Mouse (Mus musculus): ENCODE results near the gene Pacsin1.
"Not testable (repeated sequence)": the region's sequence is repeated elsewhere in the genome, so short reads cannot be mapped to it uniquely, and the experiment has no call there.

Pacsin1 gene

DNA sequence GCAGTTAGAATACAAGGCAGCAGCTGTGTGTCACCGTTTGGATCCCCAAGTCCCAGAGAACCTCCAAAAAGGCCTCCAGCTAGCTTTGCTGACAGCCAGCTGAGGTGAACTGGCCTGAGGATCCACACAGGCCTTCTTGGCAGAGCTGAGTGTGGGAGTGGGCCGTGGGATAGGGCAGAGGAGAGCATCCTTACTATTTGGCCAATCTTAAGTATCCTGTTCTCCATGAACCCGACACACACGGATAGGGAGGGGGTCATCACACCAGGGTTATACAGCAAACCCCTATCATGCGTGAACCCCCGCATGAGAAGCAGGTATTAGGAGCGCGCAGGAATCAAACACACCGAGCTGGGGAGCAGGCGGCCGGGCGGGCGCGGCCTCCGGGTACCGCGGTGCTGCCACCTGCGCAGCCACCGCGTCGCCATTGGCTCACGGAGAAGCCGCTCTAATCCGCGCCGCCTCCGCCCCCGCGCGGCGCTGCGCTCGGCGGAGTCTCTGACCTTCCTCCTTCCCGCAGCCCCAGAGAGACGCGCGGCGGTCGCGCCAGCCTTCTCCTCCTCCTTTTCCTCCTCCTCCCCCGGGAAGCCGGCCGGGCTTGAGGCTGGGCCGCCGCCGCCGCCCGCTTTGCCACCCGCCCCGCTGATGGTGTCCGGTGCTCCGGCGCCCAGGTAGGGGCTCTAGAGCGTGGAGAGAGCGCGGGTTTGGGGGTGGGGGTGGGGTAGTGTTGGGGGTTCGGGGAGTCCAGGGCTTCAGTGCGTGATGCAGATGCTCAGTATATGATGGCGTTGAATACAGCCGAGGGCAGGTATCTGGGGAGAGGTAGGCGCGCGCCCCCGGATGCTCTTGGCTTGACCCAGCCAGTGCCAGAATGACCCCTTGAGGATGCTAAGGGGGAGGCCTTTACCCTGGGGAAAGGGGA, at the start of gene Pacsin1:
TSS of gene Pacsin1 (plus strand) at position 421 of the 922 bp plus-strand sequence.
- peak; percentile 63 for DNase-seq (ENCODE audit: low spot score)

DNA sequence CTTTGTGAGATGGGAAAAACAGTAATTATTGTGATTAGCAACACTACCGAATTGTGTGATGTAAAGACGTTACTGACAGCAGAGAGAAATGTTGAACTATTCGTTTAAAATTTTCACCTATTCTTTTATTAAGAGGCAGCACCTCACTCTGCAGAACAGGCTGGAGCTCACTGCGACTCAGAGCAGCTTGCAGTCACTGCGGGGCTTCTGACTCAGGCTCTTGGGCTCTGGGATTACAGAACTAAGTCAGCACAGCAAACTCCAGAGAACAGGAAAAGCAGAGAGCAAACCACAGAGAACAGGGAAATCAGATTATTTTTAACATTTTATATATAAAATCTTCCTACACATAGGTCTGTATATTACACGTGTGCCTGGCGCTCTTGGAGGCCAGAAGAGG, 45.7 kb upstream of the Pacsin1 start:
- DNase-seq (ENCODE audit: low spot score) = no peak

DNA sequence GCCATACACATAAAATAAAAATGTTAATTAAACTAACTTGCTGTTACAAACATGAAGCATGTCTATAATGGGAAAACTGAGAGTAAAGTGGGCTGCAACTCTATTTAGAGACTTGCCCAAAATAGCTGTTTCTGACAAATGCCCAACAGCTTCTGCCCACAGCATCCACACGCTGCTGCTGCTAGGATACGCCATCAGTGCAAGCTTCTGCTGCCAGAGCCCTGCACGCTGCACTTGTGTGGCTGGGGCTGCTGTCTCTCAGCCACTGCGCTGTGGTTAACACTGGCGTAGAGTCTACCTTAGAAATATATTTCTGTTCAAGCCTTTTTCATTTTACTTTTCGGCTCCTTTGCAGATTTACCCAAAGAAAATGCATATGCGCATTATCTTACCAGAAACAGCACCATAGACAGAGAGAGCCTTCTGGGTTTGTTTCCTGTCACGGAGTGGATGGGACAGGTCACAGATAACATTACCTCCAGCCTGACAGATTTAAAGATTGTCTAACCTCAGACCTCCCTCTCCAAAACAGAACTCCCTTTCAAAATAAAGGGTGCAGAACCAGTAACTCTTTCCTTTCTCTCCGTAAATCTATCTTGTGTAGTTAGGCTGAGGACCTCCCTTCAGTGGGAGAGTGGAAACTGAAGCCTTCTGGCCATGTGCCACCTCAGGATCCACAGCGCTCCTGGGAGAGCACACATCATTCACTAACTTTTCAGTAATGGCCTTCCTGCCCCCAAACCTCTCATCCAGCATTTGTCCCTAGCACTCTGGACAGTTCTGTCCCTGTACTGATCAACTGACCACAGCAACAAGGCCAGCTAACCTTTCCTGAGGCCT, 44.4 kb upstream of the Pacsin1 start:
- DNase-seq (ENCODE audit: low spot score) = no peak

DNA sequence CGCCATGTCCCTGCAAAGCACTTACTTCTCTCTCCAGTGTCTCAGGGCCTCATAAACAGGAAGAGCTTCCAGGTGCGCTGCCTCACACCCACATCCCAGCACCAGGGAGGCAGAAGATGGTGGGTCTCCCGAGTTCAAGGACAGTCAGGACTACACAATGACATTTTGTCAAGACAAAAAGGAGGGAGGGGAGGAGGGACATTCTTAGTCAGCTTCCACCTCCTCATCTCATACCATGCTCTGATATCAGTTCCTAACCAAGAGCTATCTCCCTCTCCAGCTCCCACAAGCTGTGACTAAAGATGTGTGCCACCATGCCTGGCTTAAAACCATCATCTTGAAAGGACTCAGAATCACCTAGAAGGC, 43.8 kb upstream of the Pacsin1 start:
- no peak for DNase-seq (ENCODE audit: low spot score)

DNA sequence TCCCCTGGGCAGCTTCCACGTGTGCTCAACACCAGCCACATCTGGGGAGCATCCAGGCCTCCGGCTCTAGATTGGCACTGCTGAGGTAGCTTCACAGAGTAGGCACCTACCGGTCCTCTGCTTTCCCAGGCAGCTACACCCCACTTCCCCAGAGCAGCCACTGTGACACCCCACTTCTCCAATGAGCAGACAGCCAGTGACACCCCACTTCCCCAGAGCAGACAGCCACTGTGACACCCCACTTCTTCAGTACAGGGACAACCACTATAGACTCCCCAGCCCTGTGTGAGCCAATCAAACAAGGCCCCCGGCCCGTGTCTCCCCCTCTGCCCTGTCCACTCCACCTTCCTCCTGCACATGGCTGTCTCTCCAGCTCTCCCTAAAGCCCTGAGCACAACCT, 43.3 kb upstream of the Pacsin1 start:
- DNase-seq (ENCODE audit: low spot score) = no peak

DNA sequence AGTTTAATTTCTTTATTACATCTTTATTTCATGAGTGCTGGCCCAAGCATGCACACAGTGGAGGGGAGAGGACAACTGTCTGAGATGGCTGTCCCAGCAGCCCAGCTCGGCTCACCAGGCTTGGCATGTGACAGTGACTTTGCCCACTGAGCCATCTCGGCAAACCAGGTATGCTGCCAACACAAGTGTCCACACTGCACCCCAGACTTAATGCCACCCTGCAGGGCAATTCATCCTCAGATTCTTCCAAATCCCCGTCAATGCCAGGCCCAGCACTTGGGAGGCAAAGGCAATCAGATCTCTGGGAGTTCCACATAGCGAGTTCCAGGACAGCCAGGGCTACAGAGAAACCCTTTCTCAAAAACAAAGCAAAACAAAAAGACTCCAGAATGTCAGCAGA, 42.3 kb upstream of the Pacsin1 start:
- no peak for DNase-seq (ENCODE audit: low spot score)

DNA sequence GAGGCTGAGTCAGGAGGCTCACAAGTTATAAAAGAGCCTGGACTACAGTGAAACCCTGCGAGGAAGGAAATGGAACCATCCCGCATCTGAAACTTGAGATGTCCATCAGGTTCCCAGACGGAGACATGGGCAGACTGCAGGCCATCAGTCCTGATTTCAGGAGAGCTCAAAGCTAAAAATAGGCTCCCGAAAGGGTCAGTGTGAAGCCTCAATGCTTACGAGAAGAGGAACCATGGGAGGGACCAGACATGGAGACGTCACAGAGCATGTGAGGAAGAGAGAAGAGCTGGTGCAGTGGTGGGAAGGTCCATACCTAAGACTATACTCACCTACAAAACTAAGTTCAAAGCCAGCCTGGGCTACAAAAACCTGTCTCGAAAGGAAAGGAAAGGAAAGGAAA, 39.9 kb upstream of the Pacsin1 start:
- no peak for DNase-seq (ENCODE audit: low spot score)

DNA sequence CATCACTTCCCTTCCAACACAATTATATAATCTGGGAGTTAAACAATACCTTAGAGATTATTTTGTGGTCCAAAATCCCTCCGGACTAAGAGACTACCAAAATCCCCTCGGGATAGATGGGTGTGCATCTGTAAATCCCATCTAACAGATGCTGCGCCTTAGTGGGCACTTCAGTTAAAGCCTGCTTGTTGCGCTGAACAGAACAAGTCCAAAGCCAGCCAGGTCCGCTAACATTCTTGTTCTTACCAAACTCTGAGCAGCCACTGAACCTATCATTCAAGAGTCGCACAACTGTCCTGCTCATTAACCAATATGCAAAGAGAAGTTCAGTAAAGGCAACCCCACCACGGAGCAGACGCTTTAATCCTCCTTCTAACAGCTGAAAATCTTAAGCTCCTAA, 34.1 kb upstream of the Pacsin1 start:
- DNase-seq (ENCODE audit: low spot score) = no peak

DNA sequence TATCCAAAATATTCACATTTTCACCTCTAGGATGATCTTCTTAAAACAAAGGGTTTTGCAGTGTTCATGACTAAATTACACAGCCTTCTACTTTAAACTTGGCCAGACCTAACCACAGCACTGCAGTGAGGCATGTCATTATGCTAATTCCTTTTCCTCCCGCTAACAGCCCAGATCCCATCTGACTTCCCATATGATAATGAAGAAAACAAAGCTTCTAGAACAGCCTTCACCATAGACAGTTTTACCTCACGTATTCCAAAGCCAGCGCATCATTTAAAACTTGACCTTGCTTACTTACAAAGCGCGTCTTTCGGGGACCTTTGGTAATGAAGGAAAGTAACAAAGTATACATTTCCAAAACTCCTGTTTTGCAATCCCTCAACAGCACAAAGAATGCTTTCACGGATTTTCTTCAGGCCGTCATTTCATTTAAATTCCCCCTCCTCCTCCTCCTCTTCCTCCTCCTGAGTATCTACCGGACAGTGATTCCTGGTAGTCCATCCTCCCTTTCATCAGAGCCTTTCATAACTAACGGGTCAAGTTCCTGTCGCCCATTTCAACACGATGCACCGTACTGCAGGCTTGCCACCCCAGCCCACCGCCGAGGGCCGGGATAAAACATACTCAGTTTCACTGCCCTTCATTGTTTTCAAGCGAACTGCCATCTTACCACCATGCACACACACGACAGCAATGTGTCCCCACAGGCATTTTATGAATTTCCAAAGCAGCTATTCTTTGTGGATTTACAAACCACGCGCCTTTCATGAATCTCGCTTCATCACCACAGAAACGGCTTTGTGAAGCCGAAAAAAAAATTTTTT, 33.4 kb upstream of the Pacsin1 start:
- no peak for DNase-seq (ENCODE audit: low spot score)

DNA sequence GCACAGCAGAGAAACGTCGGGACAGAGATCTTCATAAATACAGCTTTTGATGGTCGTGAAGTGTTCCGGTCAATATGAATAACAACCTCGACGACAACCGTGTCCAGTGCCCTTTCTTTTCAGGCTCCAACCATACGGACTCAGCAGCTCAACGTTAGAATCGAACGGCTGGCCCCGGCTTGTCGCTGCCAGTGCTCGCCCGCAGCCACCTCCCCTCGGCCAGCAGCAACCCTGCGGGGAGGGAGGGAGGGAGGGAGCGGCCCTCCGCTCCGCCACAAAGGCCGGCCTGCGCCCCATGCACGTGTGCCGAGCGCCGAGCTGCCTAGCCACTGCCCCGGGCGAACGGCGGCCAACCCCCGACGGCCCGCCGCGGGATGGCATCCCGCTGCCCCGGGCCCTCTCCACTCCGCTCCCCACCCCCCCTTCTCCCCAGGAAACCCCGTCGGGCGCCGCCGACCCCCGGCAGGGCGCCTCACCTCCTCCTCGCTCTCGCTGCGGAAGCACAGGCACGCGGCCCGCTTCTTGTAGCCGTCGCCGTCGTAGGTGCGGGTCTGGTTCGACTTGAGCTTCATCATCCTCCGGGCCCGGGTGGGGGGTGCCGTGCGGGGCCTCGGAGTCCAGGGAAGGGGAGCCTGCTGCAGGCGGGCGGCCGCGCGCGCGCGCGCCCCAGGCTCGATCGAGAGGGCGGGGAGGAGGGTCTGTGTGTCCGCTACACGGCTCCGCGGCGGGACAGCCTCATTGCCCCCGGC, 32.5 kb upstream of the Pacsin1 start:
- DNase-seq (ENCODE audit: low spot score) = no peak

DNA sequence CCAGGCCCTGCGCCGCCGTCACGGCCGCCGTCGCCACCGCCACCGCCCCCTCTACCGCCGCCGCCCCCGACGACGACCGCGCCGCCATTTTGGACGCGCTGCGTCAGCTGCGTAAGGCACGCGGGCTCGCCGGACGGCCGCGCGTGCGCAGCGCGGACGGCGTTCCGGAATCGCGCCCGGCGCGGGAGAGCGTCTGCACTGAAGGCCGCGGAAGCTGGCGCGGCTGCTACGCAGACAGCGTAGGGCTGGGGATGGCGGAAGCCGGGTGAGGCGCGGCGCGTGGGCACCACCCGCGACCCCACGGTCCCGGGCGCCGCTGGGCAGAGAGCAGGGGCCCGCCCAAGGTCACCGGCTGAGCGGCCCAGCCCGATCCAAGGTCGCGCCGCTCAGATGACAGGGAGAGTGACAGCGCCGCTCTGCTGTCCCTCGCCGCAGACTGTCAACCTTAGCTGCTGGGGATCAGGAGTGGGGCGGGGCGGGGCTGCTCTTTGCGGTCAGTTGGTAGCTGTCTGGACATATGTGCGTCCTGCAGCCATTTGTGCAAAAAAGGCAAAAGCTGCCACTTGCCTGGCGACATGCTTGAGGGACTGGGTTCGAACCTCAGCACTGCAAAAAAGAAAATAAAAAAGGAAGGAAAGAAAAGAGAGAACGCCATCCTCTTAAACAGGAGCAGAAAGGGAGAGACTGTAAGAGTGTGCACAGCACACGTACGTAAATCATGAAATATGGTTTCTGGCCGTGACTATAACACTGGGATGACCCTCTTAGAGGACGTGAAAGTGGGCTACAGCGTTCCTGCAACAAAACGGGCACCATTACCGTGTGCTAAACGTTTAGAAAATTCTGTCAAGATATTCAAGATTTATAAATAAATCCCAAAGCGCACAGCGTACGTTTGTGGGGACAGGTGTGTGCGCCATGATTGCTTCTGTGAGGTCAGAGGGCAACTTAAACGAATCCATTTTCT, 31.7 kb upstream of the Pacsin1 start, which contains the start of gene Nudt3:
TSS of gene Nudt3 (minus strand) at position 136 of the 967 bp plus-strand sequence.
- DNase-seq (ENCODE audit: low spot score) = peak; percentile 90

DNA sequence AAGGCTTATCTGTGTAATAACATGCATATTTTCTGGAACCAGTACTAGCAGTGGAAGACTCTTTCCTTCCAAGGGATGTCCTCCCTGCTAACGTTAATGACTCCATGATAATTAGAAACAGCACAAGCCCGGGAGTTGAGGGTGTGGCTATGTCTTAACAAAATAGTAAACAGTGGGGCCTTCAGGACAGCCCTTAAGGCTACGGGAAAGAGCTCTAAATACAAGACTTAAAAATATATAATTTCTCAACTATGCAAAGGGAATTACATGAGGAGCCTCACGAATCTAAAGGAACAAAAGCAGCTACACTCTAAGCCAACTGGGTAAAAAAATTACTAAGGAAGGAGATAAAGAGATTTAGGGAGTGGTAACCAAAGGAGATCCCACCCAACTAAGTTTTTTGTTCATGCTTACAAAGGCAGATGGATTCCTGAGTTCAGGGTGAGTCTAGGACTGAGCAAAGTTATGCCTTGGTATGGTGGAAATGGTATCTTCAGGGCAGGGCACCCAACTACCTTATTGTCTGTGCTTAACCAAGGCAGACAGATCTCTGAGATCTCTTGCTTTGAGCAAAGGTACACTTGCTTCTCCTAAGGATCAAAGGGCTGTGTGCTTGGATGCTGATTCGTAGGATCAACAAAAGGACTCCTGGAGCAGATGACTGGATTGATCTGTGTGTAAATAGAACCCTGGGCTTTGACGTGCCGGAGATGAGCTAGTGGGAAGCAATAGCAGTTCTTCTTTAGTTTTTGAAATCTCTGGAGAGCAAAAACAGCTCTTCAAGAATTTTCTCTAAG, 29.7 kb upstream of the Pacsin1 start:
- no peak for DNase-seq (ENCODE audit: low spot score)

DNA sequence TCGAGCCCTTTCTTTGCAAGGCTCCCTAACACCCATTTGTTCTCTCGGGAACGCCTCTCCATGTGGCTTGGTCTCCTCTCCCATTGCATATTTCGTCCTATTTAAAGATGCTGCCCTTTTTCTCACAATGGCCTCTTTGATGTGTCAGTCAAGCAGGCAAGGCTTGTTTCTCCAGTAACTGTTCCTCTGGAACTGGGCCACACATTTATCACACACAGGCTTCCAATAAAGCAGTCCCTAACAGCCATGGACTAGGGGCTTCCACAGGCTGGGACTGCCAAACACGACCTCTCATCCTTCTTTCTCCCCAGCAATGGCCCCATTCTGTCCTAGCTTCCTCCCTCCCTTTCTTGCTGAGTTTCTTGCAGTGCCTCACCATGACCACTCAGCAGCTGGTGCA, 28.6 kb upstream of the Pacsin1 start:
- DNase-seq (ENCODE audit: low spot score) = no peak

DNA sequence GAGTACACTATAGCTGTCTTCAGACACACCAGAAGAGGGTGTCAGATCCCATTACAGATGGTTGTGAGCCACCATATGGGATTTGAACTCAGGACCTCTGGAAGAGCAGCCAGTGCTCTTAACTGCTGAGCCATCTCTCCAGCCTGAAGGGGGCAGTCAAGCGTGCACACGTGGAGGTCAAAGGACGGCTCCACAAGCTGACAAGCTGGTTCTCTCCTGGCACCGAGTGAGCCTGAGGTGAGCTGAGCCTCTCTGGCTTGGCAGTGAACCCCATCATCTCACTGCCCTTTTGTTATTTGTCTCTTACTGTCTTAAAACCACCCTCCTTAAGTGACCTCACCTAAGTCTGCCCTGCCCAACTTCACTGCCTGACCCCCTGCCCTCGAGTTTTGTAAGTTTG, 27.9 kb upstream of the Pacsin1 start:
- DNase-seq (ENCODE audit: low spot score) = peak; percentile 25

DNA sequence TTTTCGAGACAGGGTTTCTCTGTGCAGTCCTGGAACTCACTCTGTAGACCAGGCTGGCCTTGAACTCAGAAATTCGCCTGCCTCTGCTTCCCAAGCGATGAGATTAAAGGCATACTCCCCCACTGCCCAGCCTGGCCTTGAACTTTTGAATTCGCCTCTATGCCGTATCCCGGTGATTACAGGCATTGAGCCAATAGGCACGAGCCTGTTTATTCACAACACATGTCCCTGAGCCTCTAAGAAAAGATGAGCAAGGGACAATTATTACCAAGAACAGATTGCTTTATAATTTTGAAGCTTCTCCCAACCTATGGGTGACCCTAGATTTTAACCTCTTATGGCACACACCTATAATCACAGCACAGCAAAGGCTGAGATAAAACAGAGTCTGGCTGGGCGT, 26.9 kb upstream of the Pacsin1 start:
- DNase-seq (ENCODE audit: low spot score) = no peak

DNA sequence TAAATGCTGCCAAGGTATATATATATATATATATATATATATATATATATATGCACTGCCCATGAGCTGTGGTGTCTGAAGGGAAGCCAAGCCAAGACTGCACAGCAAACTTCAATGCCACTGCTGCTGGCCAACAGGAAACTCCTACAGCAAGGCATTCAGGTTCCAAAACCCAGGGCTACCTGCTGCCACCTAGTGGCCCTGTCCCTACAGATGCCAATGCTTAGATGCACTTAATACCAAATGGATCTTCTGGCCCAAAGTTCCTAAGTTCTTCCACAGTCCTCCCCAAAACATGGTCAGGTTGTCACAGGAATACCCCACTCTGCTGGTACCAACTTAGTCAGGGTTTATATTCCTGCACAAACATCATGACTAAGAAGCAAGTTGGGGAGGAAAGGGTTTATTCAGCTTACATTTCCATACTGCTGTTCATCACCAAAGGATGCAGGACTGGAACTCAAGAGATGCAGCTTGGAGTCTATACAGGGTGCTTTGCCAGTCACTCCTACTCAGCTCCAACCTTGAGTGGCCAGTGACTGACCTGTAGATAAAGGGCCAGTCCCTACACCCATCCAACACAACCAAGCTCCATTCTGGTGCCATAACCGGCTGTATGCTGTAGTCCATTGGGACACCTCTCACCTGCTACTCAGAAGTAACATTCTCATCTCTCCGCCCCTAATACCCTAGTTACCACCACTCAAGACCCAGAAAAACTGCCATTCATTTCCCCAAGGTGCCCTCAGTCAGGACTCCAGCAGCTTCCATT, 25.9 kb upstream of the Pacsin1 start:
- DNase-seq (ENCODE audit: low spot score) = peak; percentile 72

DNA sequence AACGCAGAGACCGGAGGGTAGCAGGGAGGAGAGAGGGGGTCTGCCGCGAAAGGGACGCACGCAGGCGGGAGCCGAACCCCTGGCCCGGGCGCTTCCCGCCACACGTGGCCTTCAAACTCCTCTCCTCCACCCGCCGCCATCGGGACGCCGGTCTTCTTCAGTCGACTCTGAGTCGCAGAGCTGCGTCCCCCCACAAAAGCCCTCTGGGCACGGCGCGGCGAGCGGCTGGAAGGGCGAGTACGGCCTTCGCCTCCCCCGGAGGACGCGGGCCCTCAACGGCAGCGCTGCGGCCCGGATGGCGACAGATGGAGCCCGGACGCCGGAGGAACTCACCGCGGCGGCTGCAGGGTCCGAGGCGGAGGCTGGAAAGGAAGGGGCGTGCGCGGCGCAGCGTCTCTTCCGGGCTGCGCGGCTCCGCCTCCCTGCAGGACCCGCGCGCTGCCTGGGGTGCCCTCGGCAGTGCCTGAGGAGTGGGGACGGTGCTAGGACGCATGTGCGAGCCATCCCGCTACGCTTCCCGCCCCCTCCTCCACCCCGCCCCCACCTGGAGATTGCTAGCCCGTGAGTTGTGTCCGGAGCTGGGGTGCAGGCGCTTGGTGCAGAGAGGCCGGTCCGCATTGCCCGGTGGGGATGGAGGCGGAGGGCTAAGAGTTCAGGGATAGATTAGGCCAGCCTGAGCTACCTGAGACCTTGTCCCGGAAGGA, 20.3 kb upstream of the Pacsin1 start, which contains the start of gene RPS10-NUDT3:
TSS of gene RPS10-NUDT3 (minus strand) at position 352 of the 704 bp plus-strand sequence.
- peak; percentile 87 for DNase-seq (ENCODE audit: low spot score)

DNA sequence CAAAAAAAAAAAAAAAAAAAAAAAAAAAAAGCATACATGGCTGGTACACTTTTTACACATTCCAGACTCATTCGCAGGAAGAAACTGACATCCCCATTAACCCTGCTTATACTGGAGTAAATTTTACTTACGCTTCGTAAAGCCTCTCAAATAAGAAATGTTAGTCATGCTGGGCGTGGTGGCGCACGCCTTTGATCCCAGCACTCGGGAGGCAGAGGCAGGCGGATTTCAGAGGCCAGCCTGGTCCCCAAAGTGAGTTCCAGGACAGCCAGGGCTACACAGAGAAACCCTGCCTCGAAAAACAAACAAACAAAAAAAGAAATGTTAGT, 19.8 kb upstream of the Pacsin1 start:
- DNase-seq (ENCODE audit: low spot score) = not testable (repeated sequence)

Data from T-cell, adult 2 months (primary cell).